ENCODE assay signal across 8 mouse cellular contexts in the genomic region with DNA sequence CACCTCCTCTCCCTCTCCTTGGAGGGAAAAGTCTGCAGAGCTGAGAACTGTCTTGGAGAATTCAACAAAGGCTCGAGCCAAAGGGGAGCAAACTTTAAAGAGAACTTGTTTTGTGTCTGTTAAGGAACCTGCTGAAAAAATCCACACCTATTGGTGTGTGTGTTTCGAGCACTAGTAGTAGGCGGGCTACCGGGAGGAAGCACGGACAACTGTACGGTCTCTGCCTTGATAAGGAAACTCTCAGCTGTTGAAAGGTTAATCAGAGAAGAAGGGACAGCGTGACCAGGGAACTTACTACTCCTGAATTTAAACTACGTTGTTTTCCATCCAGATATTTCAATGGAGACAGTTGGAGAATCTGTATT.
DNase-seq lines count a peak whose midpoint lies in the region; ATAC-seq and TF ChIP-seq lines count a peak whose summit lies in the region.

No protein-coding gene starts in this region.

- no peaks in the 10 kb centered on the region for H3K27me3 ChIP-seq in kidney, embryonic 16.5 days (ENCODE audit: insufficient read depth, low read length)
- no peaks in the 10 kb centered on the region for H3K27me3 ChIP-seq in hindbrain, embryonic 15.5 days
- no peaks in the 10 kb centered on the region for H3K27me3 ChIP-seq in midbrain, embryonic 13.5 days

- peak; percentile 28 for ATAC-seq in kidney, embryonic 16.5 days (ENCODE audit: low FRiP score, low TSS enrichment)
- 0 out of 2 replicates have a peak, but pooled peaks have one; percentile 6 for ATAC-seq in hindbrain, embryonic 15.5 days (ENCODE audit: low FRiP score, low read depth)
- no peak for ATAC-seq in midbrain, embryonic 13.5 days

- TF ChIP-seq CTCF in bone marrow macrophage, adult 2 months (IDR thresholded peaks at IDR 0.05; ENCODE audit: low read depth, low read length) = no peak

- H3K36me3 ChIP-seq in kidney, embryonic 16.5 days (ENCODE audit: insufficient read depth, low read length) = no peaks in the 10 kb centered on the region
- H3K36me3 ChIP-seq in hindbrain, embryonic 15.5 days = no peaks in the 10 kb centered on the region
- peaks cover 10% of the 10 kb centered on the region for H3K36me3 ChIP-seq in midbrain, embryonic 13.5 days

- no peaks in the 10 kb centered on the region for H3K9me3 ChIP-seq in kidney, embryonic 16.5 days (ENCODE audit: low read length)
- no peaks in the 10 kb centered on the region for H3K9me3 ChIP-seq in hindbrain, embryonic 15.5 days
- H3K9me3 ChIP-seq in midbrain, embryonic 13.5 days = no peaks in the 10 kb centered on the region

- peak overlapping the region; percentile 78 for H3K4me2 ChIP-seq in kidney, embryonic 16.5 days (replicated peaks; ENCODE audit: low read depth, low read length)
- peak overlapping the region; percentile 63 for H3K4me2 ChIP-seq in hindbrain, embryonic 15.5 days
- H3K4me2 ChIP-seq in midbrain, embryonic 13.5 days (replicated peaks) = peak overlapping the region; percentile 60

- 0% methylated on average over 8 of the region's 8 CpGs for WGBS in kidney, embryonic 16.5 days
- WGBS in hindbrain, embryonic 15.5 days = 4% methylated on average over 8 of the region's 8 CpGs
- under 1% methylated on average over 8 of the region's 8 CpGs for WGBS in midbrain, embryonic 13.5 days

- TF ChIP-seq POLR2A in bone marrow macrophage, adult 2 months (IDR thresholded peaks at IDR 0.05; ENCODE audit: borderline replicate concordance, low read depth, low read length) = no peak

- H3K9ac ChIP-seq in kidney, embryonic 16.5 days (replicated peaks; ENCODE audit: low read length) = peak overlapping the region; percentile 72
- H3K9ac ChIP-seq in hindbrain, embryonic 15.5 days = 0 out of 2 replicates have a peak overlapping the region, but pooled peaks have one; percentile 32
- peak overlapping the region; percentile 59 for H3K9ac ChIP-seq in midbrain, embryonic 13.5 days (replicated peaks)

- H3K27ac ChIP-seq in kidney, embryonic 16.5 days (ENCODE audit: low read length) = peak overlapping the region; percentile 96
- peak overlapping the region; percentile 85 for H3K27ac ChIP-seq in bone marrow macrophage, adult 2 months (ENCODE audit: insufficient read depth, low read depth, low read length)
- peak overlapping the region; percentile 82 for H3K27ac ChIP-seq in hindbrain, embryonic 15.5 days (replicated peaks)
- peak overlapping the region; percentile 79 for H3K27ac ChIP-seq in midbrain, embryonic 13.5 days

- no peak for DNase-seq in kidney, adult 8-10 months
- DNase-seq in adrenal gland, adult 8-10 months = no peak
- no peak for DNase-seq in right cerebral cortex, postnatal 25 days
- no peak for DNase-seq in cerebellum, postnatal 36 days

- peak overlapping the region; percentile 65 for H3K4me3 ChIP-seq in kidney, embryonic 16.5 days (ENCODE audit: low read length)
- H3K4me3 ChIP-seq in bone marrow macrophage, adult 2 months (ENCODE audit: insufficient read depth, low read length) = peak overlapping the region; percentile 76
- H3K4me3 ChIP-seq in hindbrain, embryonic 15.5 days = peak overlapping the region; percentile 35
- H3K4me3 ChIP-seq in midbrain, embryonic 13.5 days (replicated peaks) = peak overlapping the region; percentile 38

- H3K4me1 ChIP-seq in kidney, embryonic 16.5 days (ENCODE audit: insufficient read depth, low read length) = peaks cover 71% of the 10 kb centered on the region
- peaks cover 47% of the 10 kb centered on the region for H3K4me1 ChIP-seq in bone marrow macrophage, adult 2 months (ENCODE audit: control insufficient read depth, insufficient read depth, low read length)
- peaks cover 57% of the 10 kb centered on the region for H3K4me1 ChIP-seq in hindbrain, embryonic 15.5 days (replicated peaks)
- peaks cover 88% of the 10 kb centered on the region for H3K4me1 ChIP-seq in midbrain, embryonic 13.5 days (replicated peaks)
